Mouse (Mus musculus): ENCODE results near the gene Lcp2. TPM values are rescaled to one million over a fixed set of nuclear protein-coding genes. Genes with fewer than 3 reads are reported as not detected.
A peak's percentile ranks its signal among the peaks of the same experiment; 100 is the strongest.

The Lcp2 gene
- total and polyA plus RNA-seq, 3 experiments = 55.7 to 70.0 (median 66.4) TPM

DNA sequence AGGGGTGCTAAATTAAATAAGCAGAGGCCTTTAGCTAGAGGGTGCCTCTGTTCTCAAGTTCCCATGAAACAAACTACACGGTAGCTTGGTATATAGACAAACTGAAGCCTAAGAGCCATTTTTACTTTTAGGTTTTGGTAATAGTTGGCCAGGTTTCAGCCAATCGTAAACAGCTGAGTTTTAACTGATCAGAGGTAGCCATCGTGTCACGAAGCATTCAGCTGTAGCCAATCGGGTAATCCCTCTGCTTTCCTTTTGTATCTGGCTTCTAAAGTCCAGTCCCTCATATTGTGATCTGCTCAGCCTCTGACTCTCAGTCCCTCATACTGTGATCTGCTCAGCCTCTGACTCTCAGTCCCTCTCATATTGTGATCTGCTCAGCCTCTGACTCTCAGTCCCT is 17.1 kb upstream of the Lcp2 start:
- no peaks in the 10 kb centered on the region for H3K9me3 ChIP-seq (replicated peaks; ENCODE audit: insufficient read depth, low read length)
- H3K27me3 ChIP-seq (ENCODE audit: control insufficient read depth in 1 of 2, insufficient read depth in 2 of 2, low read length in 2 of 2) = no peaks in the 10 kb centered on the region
- peak overlapping the region; percentile 28 for H3K9ac ChIP-seq (ENCODE audit: control insufficient read depth, low read depth, low read length, poor library complexity, severe bottlenecking)
- H3K4me3 ChIP-seq (ENCODE audit: control insufficient read depth in 1 of 2, insufficient read depth in 1 of 2, low read depth in 2 of 2, low read length in 2 of 2) = no peak overlapping the region
- peaks cover 0 to 33% of the 10 kb centered on the region in 2 experiments; a peak in 2 of 4 replicates for H3K36me3 ChIP-seq (ENCODE audit: control insufficient read depth in 1 of 2, insufficient read depth in 2 of 2, low read length in 2 of 2)
- peak; percentile 69 for TF ChIP-seq ETS1 (IDR thresholded peaks at IDR 0.05; ENCODE audit: low read depth, low read length)
- no peak for TF ChIP-seq MYB (IDR thresholded peaks at IDR 0.05; ENCODE audit: low read depth, low read length)
- no peak for TF ChIP-seq RAD21 (IDR thresholded peaks at IDR 0.05; ENCODE audit: low read depth, low read length)
- TF ChIP-seq MAZ (IDR thresholded peaks at IDR 0.05; ENCODE audit: low read depth, low read length) = no peak
- no peak for TF ChIP-seq RCOR1 (IDR thresholded peaks at IDR 0.05; ENCODE audit: low read depth, low read length)
- no peak for TF ChIP-seq POLR2A (IDR thresholded peaks at IDR 0.05; ENCODE audit: control insufficient read depth in 1 of 2, insufficient read depth in 1 of 2, low read depth in 1 of 2, low read length in 2 of 2, poor library complexity in 1 of 2)
- no peak for TF ChIP-seq BHLHE40 (IDR thresholded peaks at IDR 0.05; ENCODE audit: borderline replicate concordance, low read depth, low read length)
- no peak for TF ChIP-seq TCF12 (IDR thresholded peaks at IDR 0.05; ENCODE audit: low read depth, low read length)
- no peak for TF ChIP-seq SIN3A (IDR thresholded peaks at IDR 0.05; ENCODE audit: low read length)
- TF ChIP-seq ZNF384 (IDR thresholded peaks at IDR 0.05; ENCODE audit: low read depth, low read length) = no peak
- TF ChIP-seq USF2 (IDR thresholded peaks at IDR 0.05; ENCODE audit: borderline replicate concordance in 1 of 2, insufficient read depth in 1 of 2, low read depth in 1 of 2, low read length in 2 of 2) = no peak
- no peak for TF ChIP-seq CHD1 (IDR thresholded peaks at IDR 0.05; ENCODE audit: low read depth, low read length)
- no peak for TF ChIP-seq USF1 (IDR thresholded peaks at IDR 0.05; ENCODE audit: low read depth, low read length)
- no peak for TF ChIP-seq EP300 (IDR thresholded peaks at IDR 0.05; ENCODE audit: low read depth in 1 of 2, low read length in 2 of 2)
- no peak for TF ChIP-seq POLR2AphosphoS5 (IDR thresholded peaks at IDR 0.05; ENCODE audit: borderline replicate concordance, low read depth, low read length)
- no peak; the same call in 1 of the 2 replicates for TF ChIP-seq CHD2 (IDR thresholded peaks at IDR 0.05; ENCODE audit: low read length)
- TF ChIP-seq GATA1 (IDR thresholded peaks at IDR 0.05; ENCODE audit: low read depth, low read length) = peak; percentile 51
- TF ChIP-seq TBP (IDR thresholded peaks at IDR 0.05; ENCODE audit: low read depth, low read length) = peak; percentile 48; the same call in 1 of the 2 replicates
- no peak for TF ChIP-seq ZKSCAN1 (IDR thresholded peaks at IDR 0.05; ENCODE audit: low read depth, low read length)
- DNase-seq (ENCODE audit: low read depth, low spot score) = peak; percentile 50
- no peaks in the 10 kb centered on the region for H3K79me2 ChIP-seq (ENCODE audit: control insufficient read depth, insufficient read depth, low read length, poor library complexity)
- H3K27ac ChIP-seq (ENCODE audit: control insufficient read depth, low read depth, low read length) = peak overlapping the region; percentile 27
- H3K4me1 ChIP-seq (ENCODE audit: control insufficient read depth in 1 of 2, insufficient read depth in 2 of 2, low read length in 2 of 2) = peaks cover 18 to 44% of the 10 kb centered on the region in 2 experiments

DNA sequence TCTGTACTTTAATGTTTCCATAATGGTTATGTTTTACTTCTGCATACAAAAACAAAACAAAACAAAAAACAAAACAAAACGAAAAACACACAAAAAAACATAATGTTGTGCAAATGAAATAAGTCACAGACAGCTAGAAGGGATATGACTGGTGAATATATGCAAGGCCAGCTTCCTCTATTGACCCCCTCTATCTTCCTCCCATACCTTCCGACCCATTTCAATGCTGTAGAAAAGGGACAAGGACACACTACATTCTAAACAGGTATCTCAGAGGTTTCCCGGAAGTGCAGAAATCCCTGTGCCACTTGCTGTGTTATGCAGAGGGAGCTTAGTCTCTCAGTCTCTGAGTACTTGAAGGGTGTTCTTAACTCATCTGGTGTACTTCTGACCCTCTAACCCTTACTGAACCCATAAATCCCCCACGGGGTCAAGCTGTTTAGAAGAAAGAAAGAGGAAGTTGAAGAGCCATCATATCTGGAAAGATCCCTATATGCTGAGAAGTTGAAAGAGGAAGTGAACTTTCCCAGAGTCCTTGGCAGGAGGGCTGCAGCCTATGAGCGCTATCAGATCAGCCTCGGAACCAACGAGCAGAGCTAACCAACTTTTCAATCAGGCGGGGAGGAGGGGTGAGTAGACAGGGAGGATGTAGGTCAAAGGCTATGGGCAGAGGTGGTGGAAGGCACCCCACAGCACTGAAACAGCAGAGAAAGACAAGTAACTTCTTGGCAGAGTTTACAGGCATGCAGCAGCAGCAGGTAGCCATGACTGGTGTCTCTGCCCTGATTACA is 15.5 kb upstream of the Lcp2 start:
- no peaks in the 10 kb centered on the region for H3K9me3 ChIP-seq (replicated peaks; ENCODE audit: insufficient read depth, low read length)
- no peaks in the 10 kb centered on the region for H3K27me3 ChIP-seq (ENCODE audit: control insufficient read depth in 1 of 2, insufficient read depth in 2 of 2, low read length in 2 of 2)
- H3K9ac ChIP-seq (ENCODE audit: control insufficient read depth, low read depth, low read length, poor library complexity, severe bottlenecking) = peak overlapping the region; percentile 73
- H3K4me1 ChIP-seq (ENCODE audit: control insufficient read depth in 1 of 2, insufficient read depth in 2 of 2, low read length in 2 of 2) = peaks cover 18 to 44% of the 10 kb centered on the region in 2 experiments
- H3K4me3 ChIP-seq (ENCODE audit: control insufficient read depth in 1 of 2, insufficient read depth in 1 of 2, low read depth in 2 of 2, low read length in 2 of 2) = peak overlapping the region; percentile 47 to 51
- H3K36me3 ChIP-seq (ENCODE audit: control insufficient read depth in 1 of 2, insufficient read depth in 2 of 2, low read length in 2 of 2) = peaks cover 0 to 29% of the 10 kb centered on the region in 2 experiments; a peak in 2 of 4 replicates
- peak; percentile 98 for DNase-seq (ENCODE audit: low read depth, low spot score)
- no peaks in the 10 kb centered on the region for H3K79me2 ChIP-seq (ENCODE audit: control insufficient read depth, insufficient read depth, low read length, poor library complexity)
- H3K27ac ChIP-seq (ENCODE audit: control insufficient read depth, low read depth, low read length) = peak overlapping the region; percentile 96
- TF ChIP-seq ETS1 (IDR thresholded peaks at IDR 0.05; ENCODE audit: low read depth, low read length) (peak; percentile 93), ZKSCAN1 (IDR thresholded peaks at IDR 0.05; ENCODE audit: low read depth, low read length) (no peak), RCOR1 (IDR thresholded peaks at IDR 0.05; ENCODE audit: low read depth, low read length) (peak; percentile 76), POLR2AphosphoS2 (IDR thresholded peaks at IDR 0.05; ENCODE audit: low read length) (peak; percentile 70; the same call in 1 of the 2 replicates), USF1 (IDR thresholded peaks at IDR 0.05; ENCODE audit: low read depth, low read length) (no peak), ZMIZ1 (IDR thresholded peaks at IDR 0.05; ENCODE audit: low read depth, low read length) (peak; percentile 32; the same call in 1 of the 2 replicates), SMC3 (IDR thresholded peaks at IDR 0.05; ENCODE audit: low read depth, low read length) (no peak), TCF12 (IDR thresholded peaks at IDR 0.05; ENCODE audit: low read depth, low read length) (peak; percentile 78), UBTF (IDR thresholded peaks at IDR 0.05; ENCODE audit: borderline replicate concordance, insufficient read depth, low read depth, low read length) (no peak), GABPA (IDR thresholded peaks at IDR 0.05; ENCODE audit: low read depth, low read length) (no peak), MYB (IDR thresholded peaks at IDR 0.05; ENCODE audit: low read depth, low read length) (no peak), MAX (IDR thresholded peaks at IDR 0.05; ENCODE audit: low read length) (peak; percentile 31), TBP (IDR thresholded peaks at IDR 0.05; ENCODE audit: low read depth, low read length) (peak; percentile 87), MAFK (IDR thresholded peaks at IDR 0.05; ENCODE audit: borderline replicate concordance, low read depth, low read length) (no peak), CHD2 (IDR thresholded peaks at IDR 0.05; ENCODE audit: low read length) (no peak), TAL1 (IDR thresholded peaks at IDR 0.05; ENCODE audit: low read length) (no peak), JUND (IDR thresholded peaks at IDR 0.05; ENCODE audit: low read depth, low read length) (0 out of 2 replicates have a peak, but pooled peaks have one; percentile 9), POLR2AphosphoS5 (IDR thresholded peaks at IDR 0.05; ENCODE audit: borderline replicate concordance, low read depth, low read length) (no peak), USF2 (IDR thresholded peaks at IDR 0.05; ENCODE audit: borderline replicate concordance in 1 of 2, insufficient read depth in 1 of 2, low read depth in 1 of 2, low read length in 2 of 2) (no peak)
